Mouse (Mus musculus) stomach, embryonic 16.5 days (tissue): ENCODE data around the gene Asf1b. TPM values are rescaled to one million over a fixed set of nuclear protein-coding genes. Genes with fewer than 3 reads are reported as not detected.

ENCODE experiments used
- ATAC-seq: fragments of 200-750 bp; cut with Nextera tagmentation; 2 replicates; pipeline ENCODE4 v1.8.0; 2017; ENCODE audit warnings: moderate number of reproducible peaks, moderate TSS enrichment; ENCODE audit not compliant: insufficient read depth, low FRiP score
- H3K27ac ChIP-seq: fragments of 300-500 bp; sonication (generic); 2 replicates; pipeline ENCODE4 v1.5.1; 2014; ENCODE audit warnings: low read length
- H3K27me3 ChIP-seq: fragments of 300-500 bp; sonication (generic); 2 replicates; pipeline ENCODE4 v1.6.1; 2014; ENCODE audit warnings: low read length, control low read depth, mixed read lengths; ENCODE audit not compliant: control insufficient read depth, insufficient read depth
- H3K36me3 ChIP-seq: fragments of 300-500 bp; sonication (generic); 2 replicates; pipeline ENCODE4 v1.6.1; 2014; ENCODE audit warnings: low read length; ENCODE audit not compliant: control insufficient read depth, insufficient read depth
- H3K4me1 ChIP-seq: fragments of 300-500 bp; sonication (generic); 2 replicates; pipeline ENCODE4 v1.6.1; 2014; ENCODE audit warnings: low read length, control low read depth, mixed read lengths; ENCODE audit not compliant: control insufficient read depth, insufficient read depth
- H3K4me2 ChIP-seq: fragments of 300-500 bp; sonication (generic); 2 replicates; pipeline ENCODE4 v1.6.1; 2014; ENCODE audit warnings: low read depth, low read length, mixed read lengths
- H3K4me3 ChIP-seq: fragments of 300-500 bp; sonication (generic); replicated peaks from 2 replicates; pipeline ENCODE4 v1.5.1; 2014; ENCODE audit warnings: mild to moderate bottlenecking, low read length
- H3K9ac ChIP-seq: fragments of 300-500 bp; sonication (generic); 2 replicates; pipeline ENCODE4 v1.6.1; 2014; ENCODE audit warnings: low read length
- H3K9me3 ChIP-seq: fragments of 300-500 bp; sonication (generic); replicated peaks from 2 replicates; pipeline ENCODE4 v1.6.1; 2016; ENCODE audit warnings: low read length, control low read depth; ENCODE audit not compliant: control insufficient read depth
- WGBS: fragments of 180-500 bp; shearing (Covaris S2); extraction: QIAGEN DNeasy Blood & Tissue Kit; methylation state at CpG from one replicate; pipeline ENCODE4 v1.1.7; 2014; 5-methylcytosine and 5-hydroxymethylcytosine counted together
- polyA plus RNA-seq: library from polyadenylated mRNA; unstranded; fragments of >200 nt; fragmentation: Nextera tagmentation; extraction: Ambion mirVana; gene quantifications from 2 replicates; pipeline ENCODE4 v1.2.1, GENCODE M21; 2015

Asf1b gene
- polyA plus RNA-seq, 1 experiment from 2014 or later, result 53.1 TPM

GRCm38 (mm10) chr8:83921558-83921957, 33.7 kb upstream of the Asf1b start:
- Histone ChIP-seq H3K36me3 (peaks cover 6% of the 10 kb centered on the region), H3K27me3 (no peaks in the 10 kb centered on the region), H3K27ac (no peak overlapping the region), H3K4me1 (no peaks in the 10 kb centered on the region), H3K9me3 (no peaks in the 10 kb centered on the region), H3K4me2 (no peak overlapping the region), H3K4me3 (no peak overlapping the region), H3K9ac (no peak overlapping the region)
- ATAC-seq, result no peak
- WGBS, result 69% methylated on average over 3 of the region's 3 CpGs

GRCm38 (mm10) chr8:83922727-83923126, 32.6 kb upstream of the Asf1b start:
- ATAC-seq, result no peak
- Histone ChIP-seq H3K4me2 (no peak overlapping the region), H3K9ac (no peak overlapping the region), H3K4me1 (no peaks in the 10 kb centered on the region), H3K36me3 (peaks cover 6% of the 10 kb centered on the region), H3K4me3 (no peak overlapping the region), H3K27ac (no peak overlapping the region), H3K9me3 (no peaks in the 10 kb centered on the region), H3K27me3 (no peaks in the 10 kb centered on the region)
- 88% methylated on average over 8 of the region's 8 CpGs for WGBS

- no peak overlapping the region for H3K4me2 ChIP-seq
- peaks cover 9% of the 10 kb centered on the region for H3K36me3 ChIP-seq
- H3K27me3 ChIP-seq, result no peaks in the 10 kb centered on the region
- no peak overlapping the region for H3K27ac ChIP-seq
- H3K9me3 ChIP-seq, result no peaks in the 10 kb centered on the region
- no peak for ATAC-seq
- WGBS, result 72% methylated on average over 5 of the region's 5 CpGs
- no peak overlapping the region for H3K9ac ChIP-seq
- H3K4me1 ChIP-seq, result no peaks in the 10 kb centered on the region
- no peak overlapping the region for H3K4me3 ChIP-seq
These were observed 30.7 kb upstream of the Asf1b start for GRCm38 (mm10) chr8:83924585-83924984.

GRCm38 (mm10) chr8:83926266-83926665, 29.0 kb upstream of the Asf1b start:
- H3K27ac ChIP-seq, result no peak overlapping the region

GRCm38 (mm10) chr8:83934222-83934621, 21.1 kb upstream of the Asf1b start:
- no peak overlapping the region for H3K27ac ChIP-seq
- H3K4me1 ChIP-seq, result no peaks in the 10 kb centered on the region
- H3K9me3 ChIP-seq, result no peaks in the 10 kb centered on the region
- peaks cover 36% of the 10 kb centered on the region for H3K36me3 ChIP-seq
- no peak overlapping the region for H3K4me2 ChIP-seq
- 83% methylated on average over 5 of the region's 5 CpGs for WGBS
- no peak overlapping the region for H3K4me3 ChIP-seq
- no peak for ATAC-seq
- no peaks in the 10 kb centered on the region for H3K27me3 ChIP-seq
- no peak overlapping the region for H3K9ac ChIP-seq

More at GRCm38 (mm10) chr8:83926266-83926665, 29.0 kb upstream of the Asf1b start:
- 63% methylated on average over 7 of the region's 7 CpGs for WGBS
- Histone ChIP-seq H3K9me3 (no peaks in the 10 kb centered on the region), H3K4me2 (no peak overlapping the region), H3K9ac (no peak overlapping the region), H3K4me3 (no peak overlapping the region), H3K27me3 (no peaks in the 10 kb centered on the region), H3K4me1 (no peaks in the 10 kb centered on the region), H3K36me3 (peaks cover 19% of the 10 kb centered on the region)
- ATAC-seq, result no peak

- H3K27me3 ChIP-seq, result no peaks in the 10 kb centered on the region
- 89% methylated on average over 2 of the region's 2 CpGs for WGBS
- H3K27ac ChIP-seq, result no peak overlapping the region
- no peak overlapping the region for H3K4me2 ChIP-seq
- H3K4me3 ChIP-seq, result no peak overlapping the region
- H3K4me1 ChIP-seq, result no peaks in the 10 kb centered on the region
- no peaks in the 10 kb centered on the region for H3K9me3 ChIP-seq
- peaks cover 28% of the 10 kb centered on the region for H3K36me3 ChIP-seq
- no peak for ATAC-seq
- H3K9ac ChIP-seq, result no peak overlapping the region
These were observed 20.3 kb upstream of the Asf1b start for GRCm38 (mm10) chr8:83934994-83935393.

GRCm38 (mm10) chr8:83935435-83935834, 19.9 kb upstream of the Asf1b start:
- WGBS, result 93% methylated on average over 8 of the region's 8 CpGs
- Histone ChIP-seq H3K27ac (no peak overlapping the region), H3K36me3 (peaks cover 26% of the 10 kb centered on the region), H3K9ac (no peak overlapping the region), H3K9me3 (no peaks in the 10 kb centered on the region), H3K27me3 (no peaks in the 10 kb centered on the region), H3K4me3 (no peak overlapping the region), H3K4me2 (no peak overlapping the region), H3K4me1 (no peaks in the 10 kb centered on the region)
- no peak for ATAC-seq

GRCm38 (mm10) chr8:83937645-83938044, 17.7 kb upstream of the Asf1b start:
- WGBS, result 93% methylated on average over 7 of the region's 7 CpGs
- H3K36me3 ChIP-seq, result peaks cover 15% of the 10 kb centered on the region

GRCm38 (mm10) chr8:83938330-83938729, 17.0 kb upstream of the Asf1b start:
- Histone ChIP-seq H3K36me3 (peaks cover 11% of the 10 kb centered on the region; the same call in 1 of the 2 replicates), H3K9ac (no peak overlapping the region), H3K27ac (no peak overlapping the region), H3K9me3 (no peaks in the 10 kb centered on the region), H3K27me3 (no peaks in the 10 kb centered on the region), H3K4me3 (no peak overlapping the region), H3K4me2 (no peak overlapping the region), H3K4me1 (no peaks in the 10 kb centered on the region)
- WGBS, result 90% methylated on average over 15 of the region's 15 CpGs
- no peak for ATAC-seq

More at GRCm38 (mm10) chr8:83937645-83938044, 17.7 kb upstream of the Asf1b start:
- no peak overlapping the region for H3K4me3 ChIP-seq
- no peaks in the 10 kb centered on the region for H3K27me3 ChIP-seq
- no peak for ATAC-seq
- no peaks in the 10 kb centered on the region for H3K9me3 ChIP-seq
- H3K4me2 ChIP-seq, result no peak overlapping the region
- no peaks in the 10 kb centered on the region for H3K4me1 ChIP-seq
- H3K9ac ChIP-seq, result no peak overlapping the region
- H3K27ac ChIP-seq, result no peak overlapping the region
